Mouse (Mus musculus) embryo, embryonic 11 days (tissue): Measurements from ENCODE around the gene Rab3il1.
A peak's percentile ranks its signal among the peaks of the same experiment; 100 is the strongest.
"Not testable (repeated sequence)": the region's sequence is repeated elsewhere in the genome, so short reads cannot be mapped to it uniquely, and the experiment has no call there.

Experiments
- DNase-seq: peaks from one replicate; pipeline ENCODE4 v3.0.0-alpha.2; 2015

Gene Rab3il1

DNA sequence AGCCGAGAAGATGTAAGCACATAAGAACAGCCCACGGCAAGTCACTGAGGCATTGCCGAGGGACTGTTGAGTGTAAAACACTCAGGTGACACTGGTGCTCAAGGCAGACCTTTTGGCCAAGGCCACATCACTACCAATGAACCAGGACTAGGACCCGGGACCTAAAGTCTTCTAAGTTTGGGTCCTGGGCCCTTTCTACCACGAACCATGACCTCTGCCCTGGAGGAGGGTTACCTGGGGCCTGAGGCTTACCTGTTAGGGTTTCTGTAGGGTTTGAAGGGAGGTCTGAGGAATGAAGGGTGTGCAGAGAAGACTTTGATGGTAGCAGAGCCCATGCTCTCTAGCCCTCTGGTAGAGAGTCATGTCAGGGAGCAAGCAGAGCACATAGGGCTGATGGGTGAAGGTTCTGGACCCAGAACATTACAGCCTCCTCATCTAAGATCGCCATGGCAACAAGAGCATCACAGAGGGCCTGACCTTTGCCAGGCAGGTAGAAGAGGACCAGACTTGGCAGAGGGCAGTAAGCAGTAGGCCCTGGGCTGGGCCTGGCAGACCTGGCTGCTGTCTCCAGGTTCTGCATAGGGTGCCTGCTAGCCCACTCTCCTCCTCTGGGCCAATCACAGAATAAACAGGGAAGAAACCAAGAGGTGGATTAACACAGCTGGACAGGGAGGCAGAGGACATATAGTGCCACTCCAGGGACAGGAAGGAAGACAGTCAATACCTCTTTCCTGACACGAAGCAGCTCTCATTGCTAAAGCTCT lies at the start of gene Rab3il1, which contains the start of gene Best1:
Rab3il1 (plus strand) TSS at position 464 of the 764 bp plus-strand sequence.
Best1 (minus strand) TSS at position 428 of the 764 bp plus-strand sequence.
- DNase-seq: no peak

DNA sequence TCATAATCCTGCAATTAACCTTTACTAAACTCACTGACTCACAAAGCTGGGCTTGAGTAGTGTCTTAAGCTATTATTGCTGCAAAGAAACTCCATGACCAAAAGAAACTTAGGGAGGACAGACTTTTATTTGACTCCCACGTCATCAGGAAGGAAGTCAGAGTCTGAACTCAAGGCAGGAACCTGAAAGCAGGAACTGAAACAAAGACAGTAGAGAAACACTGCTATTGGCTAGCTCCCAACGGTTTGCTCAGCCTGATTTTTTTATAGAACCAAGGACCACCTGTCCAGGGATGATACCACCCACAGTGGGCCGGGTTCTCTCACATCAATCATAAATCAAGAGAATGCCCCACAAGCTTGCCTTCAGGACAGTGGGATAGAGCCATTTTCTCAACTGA lies 49.1 kb upstream of the Rab3il1 start:
- DNase-seq: no peak

DNA sequence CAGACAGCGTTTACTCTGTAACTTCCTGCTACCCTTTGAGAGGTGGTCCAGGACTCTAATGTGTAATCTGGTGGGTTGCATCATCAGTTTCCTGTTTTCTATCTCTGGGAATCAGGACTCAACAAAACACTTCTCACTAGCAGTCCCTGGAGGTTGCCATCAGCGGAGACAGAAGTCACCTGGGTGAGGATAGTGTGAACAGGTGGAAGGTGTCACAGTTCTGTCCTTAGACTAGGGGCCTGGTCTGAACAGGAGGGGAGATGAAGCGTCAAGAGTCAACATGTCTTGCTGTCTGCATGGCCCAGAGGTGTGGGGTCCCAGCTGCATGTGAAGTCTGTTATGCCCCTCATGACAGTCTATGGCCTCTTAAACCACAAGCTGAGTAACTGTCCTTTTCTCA lies 48.6 kb upstream of the Rab3il1 start:
- no peak for DNase-seq

DNA sequence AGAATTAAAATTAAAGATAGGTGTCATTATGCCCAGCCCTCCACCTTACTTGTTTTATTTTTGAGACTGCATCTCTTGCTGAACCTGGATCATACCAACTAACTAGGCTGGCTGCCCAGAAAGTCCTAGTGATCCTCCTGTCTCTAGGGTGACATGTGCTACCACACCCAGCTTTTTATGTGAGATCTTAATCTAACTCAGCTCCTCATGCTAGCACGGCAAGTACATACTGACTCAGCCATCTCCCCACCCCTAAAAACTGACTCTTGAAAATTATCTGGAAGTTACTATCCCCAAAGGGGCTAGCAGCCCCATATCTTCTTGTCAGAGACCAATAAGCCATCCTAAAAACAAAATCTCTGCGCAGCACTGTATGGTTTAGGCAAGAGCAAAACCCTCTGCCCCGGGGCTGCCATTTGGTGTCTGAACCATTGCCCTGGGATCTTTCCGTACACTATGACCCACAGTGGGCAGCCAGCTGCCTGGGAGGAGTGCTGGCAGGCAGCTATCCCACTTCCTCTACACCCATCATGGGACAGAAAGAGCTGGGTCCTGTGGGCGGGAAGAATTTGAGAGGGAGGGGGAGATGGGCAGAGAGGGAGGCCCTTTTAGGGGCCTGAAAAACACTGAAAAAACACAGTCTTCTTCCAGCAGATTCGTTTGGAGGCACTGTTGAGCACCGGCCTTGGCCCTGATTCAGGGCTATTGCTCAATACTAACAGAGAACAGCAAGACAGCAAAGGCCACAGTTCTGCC lies 47.2 kb upstream of the Rab3il1 start:
- DNase-seq: peak; percentile 58

GRCm38 (mm10) chr19:9954811-9955202 lies 46.7 kb upstream of the Rab3il1 start:
- no peak for DNase-seq

DNA sequence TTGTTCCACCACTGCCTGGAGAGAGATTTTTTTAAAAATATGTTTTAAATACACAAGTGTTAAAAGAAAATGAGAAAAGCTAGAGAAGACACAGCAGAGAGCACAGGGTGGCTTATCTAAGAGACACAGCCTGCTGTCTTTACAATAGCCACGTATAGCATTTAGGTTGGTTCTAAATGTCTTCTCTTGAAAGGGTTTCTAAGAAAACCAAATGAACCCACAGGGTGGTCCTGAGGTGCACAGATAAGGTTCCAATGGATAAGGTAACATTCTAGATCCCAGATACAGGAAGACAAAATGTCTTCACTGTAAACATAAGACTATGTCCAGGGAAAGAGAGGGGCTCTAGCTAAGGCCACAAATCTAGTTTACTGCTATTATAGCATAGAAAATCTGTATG lies 46.0 kb upstream of the Rab3il1 start:
- DNase-seq: no peak

DNA sequence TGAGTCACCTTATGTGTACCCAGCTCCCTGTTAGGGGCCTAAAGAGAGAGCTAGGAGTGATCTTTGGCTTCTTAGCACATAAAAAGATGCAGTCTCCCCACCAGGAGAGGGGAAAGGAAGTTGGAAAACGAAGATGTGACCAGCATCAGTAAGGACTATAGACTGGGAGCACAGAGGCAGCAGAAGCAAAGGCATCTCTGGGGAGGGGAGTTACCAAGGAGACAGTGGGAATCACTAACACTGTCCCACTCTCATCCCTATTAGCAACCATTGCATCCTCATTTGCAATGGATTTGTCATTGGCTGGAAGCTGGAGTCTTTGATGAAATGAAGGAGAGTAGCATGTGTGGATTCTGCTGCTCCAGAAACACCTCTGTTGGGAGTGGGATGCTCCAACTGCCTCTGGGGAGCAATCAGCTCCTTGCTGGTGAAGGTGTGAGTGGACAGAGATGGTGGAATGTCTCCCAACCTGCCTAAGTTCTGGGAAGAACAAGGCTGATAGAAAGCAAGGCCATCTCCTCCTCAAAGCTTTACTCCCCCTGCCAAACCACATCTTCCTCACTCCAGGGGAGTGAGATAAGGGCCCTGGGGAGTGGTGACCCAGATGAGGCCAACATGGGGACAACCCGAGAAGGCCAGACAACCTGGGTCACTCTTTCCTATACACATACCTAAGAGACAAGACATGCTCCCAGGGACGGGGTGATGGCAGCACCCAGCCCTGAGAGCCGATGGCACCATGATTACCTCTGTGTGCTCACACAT lies 44.7 kb upstream of the Rab3il1 start:
- no peak for DNase-seq

- DNase-seq: no peak
Observed at GRCm38 (mm10) chr19:9957965-9958364, 43.5 kb upstream of the Rab3il1 start.

GRCm38 (mm10) chr19:9960769-9961168 lies 40.7 kb upstream of the Rab3il1 start:
- DNase-seq: no peak

DNA sequence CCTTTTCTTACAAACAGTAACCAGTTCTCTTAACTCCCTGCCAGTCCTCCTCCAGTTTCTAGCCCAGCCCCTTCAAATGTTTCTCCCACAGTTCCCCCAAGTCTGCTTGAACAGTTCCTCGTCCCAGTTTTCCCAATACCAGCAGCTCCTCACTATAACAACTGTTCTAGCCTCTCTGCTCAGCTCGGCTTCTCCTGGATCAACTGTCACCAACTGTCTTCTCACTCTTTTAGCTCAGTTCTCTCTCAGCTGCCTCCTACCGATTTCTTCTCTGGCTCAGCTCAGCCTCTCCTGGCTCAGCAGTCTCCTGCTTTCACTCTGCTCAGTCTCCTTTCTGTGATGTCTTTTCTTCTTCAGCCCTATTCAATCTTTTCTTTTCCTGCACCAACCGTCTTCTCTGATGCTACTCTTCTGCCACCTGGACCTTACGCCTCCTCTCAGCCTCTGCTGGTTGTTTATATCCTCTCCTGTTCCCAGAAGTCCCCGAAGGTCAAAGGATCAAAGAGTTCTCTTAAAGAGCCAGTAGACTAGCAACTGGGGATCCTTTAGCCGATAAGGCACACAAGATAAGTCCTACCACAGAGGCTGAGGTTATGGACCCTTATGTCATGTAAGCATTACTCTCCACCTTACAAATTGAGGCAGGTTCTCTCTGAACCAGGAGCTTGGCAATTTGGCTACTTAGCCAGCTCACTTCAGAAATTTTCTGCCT lies 37.1 kb upstream of the Rab3il1 start:
- no peak for DNase-seq

- DNase-seq: no peak
Observed at GRCm38 (mm10) chr19:9966096-9966867, 35.2 kb upstream of the Rab3il1 start.

DNA sequence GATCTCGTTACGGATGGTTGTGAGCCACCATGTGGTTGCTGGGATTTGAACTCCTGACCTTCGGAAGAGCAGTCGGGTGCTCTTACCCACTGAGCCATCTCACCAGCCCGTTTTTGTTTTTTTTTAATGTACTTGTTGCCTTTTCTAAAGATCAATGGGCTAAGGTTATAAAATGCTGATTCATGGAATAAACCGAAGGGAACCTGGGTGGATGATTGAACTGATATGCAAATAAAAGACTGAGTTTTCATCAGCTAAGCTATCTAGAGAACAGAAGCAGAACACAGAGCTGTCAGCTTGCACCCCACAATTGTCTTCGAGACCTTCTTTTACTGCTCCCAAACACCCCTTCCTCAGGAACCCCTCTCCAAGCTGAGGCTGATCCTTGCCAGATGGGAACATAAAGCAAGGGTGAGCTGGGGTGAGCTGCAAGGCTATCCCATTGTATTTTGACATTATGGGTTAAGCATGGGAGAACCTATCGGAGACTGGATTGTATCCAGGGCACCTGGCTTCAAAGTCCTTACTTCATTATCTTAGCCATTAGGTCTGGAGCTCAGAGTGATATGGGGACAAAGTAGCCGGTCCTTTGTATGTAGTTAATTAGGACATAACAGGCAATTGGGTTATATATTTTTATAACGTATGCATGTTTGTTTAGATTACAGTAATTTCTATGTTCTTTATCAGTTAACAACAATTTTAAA lies 33.2 kb upstream of the Rab3il1 start:
- no peak for DNase-seq

GRCm38 (mm10) chr19:9974853-9975252 lies 26.6 kb upstream of the Rab3il1 start:
- not testable (repeated sequence) for DNase-seq

DNA sequence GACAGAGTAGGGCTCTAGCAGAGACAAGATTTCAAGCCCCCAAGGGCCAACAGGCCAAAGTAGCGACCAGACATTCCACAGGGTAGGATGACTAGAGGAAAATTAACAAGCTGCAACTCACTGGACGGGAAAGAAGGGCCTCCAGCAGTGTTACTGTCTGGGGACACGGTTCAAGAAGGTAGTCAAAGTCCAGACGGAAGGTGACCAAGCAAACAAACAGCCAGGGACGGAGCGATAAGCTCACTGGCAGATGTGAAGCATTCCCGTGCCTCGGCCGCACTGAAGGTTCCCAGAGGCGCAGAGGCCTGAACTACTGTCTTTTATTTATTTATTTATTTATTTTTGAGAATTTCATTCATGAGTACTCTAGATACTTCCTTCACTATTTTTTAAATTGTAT lies 24.4 kb upstream of the Rab3il1 start:
- no peak for DNase-seq

- DNase-seq: peak; percentile 27
Observed at GRCm38 (mm10) chr19:9978431-9978951, 23.0 kb upstream of the Rab3il1 start.

GRCm38 (mm10) chr19:9979156-9979555 lies 22.3 kb upstream of the Rab3il1 start:
- DNase-seq: no peak

GRCm38 (mm10) chr19:9980258-9980657 lies 21.2 kb upstream of the Rab3il1 start, which contains the start of gene Fth1:
Fth1 (plus strand) TSS chr19:9980598.
- DNase-seq: no peak

DNA sequence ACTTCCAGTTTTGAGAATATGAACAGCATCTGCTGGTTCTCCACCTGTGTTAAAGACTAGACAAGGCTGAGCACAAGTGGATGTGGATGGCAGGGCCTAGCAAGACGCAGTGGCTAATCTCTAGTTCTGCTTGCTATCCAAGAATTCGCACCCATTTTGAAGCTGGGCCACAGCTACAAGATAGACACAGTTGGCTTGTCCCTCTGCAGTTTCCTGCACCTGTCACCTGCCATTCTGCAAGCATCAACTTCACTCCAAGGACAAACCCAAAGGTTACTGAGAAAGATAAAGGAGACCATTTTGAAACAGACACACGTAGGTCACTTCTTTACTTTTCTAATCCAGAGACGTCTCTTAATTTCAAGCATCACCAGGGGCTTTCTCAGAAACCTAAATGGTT lies 19.8 kb upstream of the Rab3il1 start:
- DNase-seq: no peak

DNA sequence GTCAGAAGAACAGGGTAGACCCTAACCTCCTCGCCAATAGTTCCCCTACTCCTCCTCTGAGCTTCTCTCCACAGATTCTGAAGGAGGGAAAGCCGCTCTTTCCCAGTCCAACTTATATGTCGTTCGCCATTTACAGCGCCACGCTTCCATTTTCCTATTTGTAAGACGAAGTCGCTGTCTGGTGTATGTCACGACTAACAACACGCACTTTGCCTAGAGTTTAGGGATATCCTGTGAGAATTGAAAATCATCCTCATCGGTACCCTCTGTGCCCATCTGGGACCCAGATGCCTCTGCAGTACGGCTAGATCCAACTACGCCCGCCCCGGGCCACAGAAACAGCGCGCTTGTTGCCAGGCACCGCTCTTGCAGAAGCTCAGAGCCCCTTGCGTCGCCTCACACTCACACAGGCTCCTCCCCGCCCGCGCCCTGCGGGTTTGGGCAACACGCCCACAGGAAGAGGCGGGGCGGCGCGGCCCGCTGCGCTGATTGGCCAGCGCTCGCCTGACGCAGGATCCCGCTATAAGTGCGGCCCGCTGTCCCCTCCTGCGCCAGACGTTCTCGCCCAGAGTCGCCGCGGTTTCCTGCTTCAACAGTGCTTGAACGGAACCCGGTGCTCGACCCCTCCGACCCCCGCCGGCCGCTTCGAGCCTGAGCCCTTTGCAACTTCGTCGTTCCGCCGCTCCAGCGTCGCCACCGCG lies 19.2 kb upstream of the Rab3il1 start:
- peak; percentile 100 for DNase-seq

DNA sequence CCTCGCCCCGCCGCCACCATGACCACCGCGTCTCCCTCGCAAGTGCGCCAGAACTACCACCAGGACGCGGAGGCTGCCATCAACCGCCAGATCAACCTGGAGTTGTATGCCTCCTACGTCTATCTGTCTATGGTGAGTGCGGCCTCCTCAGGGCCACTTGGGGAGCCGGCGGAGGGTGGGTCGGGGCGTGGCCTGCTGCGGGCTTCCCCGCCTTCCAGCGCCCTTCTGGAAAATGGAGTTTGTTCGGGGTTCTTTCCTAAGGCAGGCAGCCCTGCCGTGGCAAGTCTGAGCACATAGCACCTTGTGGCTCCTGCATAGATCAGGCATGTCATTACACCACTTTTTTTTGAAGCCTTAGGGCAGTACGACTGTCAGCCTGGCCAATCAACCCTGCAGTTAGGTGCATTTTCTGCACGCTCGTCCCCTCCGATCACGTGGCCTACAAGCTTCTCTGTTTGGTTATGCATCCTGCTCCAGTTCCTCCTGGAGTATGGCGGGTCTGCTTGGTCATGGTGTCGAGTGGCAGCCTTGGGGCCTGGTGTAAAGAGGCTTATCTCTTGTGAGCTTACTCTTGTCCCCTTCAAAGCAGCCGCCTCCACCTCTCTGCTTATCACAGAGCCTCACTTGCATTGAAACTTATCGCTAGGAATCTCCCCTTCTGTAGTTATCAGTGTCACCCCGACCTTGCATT lies 18.5 kb upstream of the Rab3il1 start:
- peak; percentile 73 for DNase-seq
